Mouse (Mus musculus): Measurements from ENCODE around the gene Acat2.
"Not testable (repeated sequence)": the region's sequence is repeated elsewhere in the genome, so short reads cannot be mapped to it uniquely, and the experiment has no call there.

The Acat2 gene

GRCm38 (mm10) chr17:12960331-12960873, at the start of gene Acat2:
Gene Acat2 (minus strand): TSS chr17:12960747.
- DNase-seq = peak; percentile 97

DNA sequence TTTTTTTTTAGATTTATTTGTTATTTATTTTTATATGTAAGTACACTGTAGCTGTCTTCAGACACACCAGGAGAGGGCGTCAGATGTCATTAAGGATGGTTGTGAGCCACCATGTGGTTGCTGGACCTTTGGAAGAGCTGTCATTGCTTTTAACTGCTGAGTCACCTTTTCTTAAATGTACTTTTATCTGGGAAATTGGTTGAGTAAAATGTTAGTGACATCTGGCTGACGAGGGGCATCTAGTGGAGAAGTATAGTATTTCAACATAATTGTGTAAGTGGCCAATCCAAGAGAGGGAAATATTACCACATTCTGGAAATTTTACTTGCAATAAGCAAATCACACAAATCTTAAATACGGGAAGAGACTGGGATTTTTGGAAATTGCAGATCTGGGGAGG, 49.3 kb upstream of the Acat2 start:
- DNase-seq = no peak

DNA sequence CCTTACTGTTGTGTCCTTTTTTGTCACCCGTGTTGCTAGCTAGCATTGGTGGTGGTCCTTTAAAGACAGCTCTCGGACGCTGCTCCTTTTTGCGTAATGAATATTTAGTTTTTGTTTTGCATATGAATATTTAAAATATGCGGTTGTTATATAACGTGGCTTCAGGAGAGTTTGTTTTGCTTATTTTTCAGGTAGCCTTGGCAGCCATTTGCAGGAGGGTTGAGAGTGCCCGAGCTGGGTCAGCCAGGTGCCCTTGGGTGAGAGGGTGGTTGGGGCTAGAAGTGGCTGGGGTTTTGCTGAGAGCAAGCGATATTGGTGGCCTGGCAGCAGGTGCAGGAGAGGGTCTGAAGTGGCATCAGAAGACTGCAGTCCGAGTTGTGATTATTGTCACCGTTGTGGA, 48.0 kb upstream of the Acat2 start:
- DNase-seq = peak; percentile 58

GRCm38 (mm10) chr17:13007730-13008425, 47.3 kb upstream of the Acat2 start:
- peak; percentile 99 for DNase-seq

DNA sequence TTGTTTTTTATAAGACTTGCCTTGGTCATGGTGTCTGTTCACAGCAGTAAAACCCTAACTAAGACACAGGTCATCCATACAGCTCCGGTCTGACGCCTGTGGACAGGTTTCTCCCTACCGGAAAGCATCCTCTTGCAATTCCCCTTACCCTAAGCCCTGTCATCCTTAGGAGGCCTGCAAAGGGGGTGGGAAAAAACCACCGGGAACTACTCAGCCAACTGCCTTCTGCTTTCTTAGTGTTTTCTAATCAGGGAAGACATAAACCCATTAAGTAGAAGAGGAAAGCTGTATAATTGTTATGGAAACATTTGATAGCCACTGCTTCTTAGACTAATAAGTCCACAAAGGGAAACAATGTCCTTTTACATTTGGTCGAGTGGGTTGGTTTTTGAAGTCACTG, 46.4 kb upstream of the Acat2 start:
- DNase-seq = no peak

- not testable (repeated sequence) for DNase-seq
These were observed 46.0 kb upstream of the Acat2 start, which contains the start of gene Sod2 for GRCm38 (mm10) chr17:13006546-13006945. Gene Sod2 (plus strand): TSS chr17:13006846.

- DNase-seq = not testable (repeated sequence)
These were observed 43.9 kb upstream of the Acat2 start for GRCm38 (mm10) chr17:13004436-13004835.

DNA sequence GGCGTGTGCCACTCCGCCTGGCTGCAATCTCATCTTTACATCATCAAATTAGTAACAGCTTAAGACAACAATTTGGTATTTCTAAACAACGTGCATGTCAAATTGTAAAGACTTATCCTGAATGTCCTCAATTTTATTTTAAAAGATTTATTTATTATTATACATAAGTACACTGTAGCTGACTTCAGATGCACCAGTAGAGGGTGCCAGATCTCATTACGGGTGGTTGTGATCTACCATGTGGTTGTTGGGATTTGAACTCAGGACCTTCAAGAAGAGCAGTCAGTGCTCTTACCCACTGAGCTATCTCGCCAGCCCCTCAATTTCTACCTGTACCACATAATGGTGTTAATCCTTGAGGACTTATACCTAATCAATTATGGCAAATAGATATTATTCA, 41.7 kb upstream of the Acat2 start:
- not testable (repeated sequence) for DNase-seq

DNA sequence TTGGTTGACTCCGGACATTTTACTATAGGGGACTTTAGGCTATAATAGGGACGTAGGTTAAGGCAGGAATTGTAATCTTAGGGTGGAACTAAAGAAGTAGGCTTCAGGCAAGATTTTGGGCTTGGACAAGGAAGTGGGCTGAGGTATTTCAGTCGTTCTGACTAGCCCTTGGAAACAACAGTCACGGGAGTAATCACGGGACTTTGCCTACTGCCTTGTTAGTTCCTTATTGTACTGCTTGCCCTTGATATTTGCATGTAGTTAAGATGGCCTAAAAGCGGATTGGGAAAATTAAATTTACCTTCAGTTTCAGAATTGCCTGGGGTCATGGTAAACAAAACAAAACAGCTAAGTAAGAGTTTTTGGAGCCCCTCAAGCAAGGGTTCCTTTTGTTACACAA, 38.5 kb upstream of the Acat2 start:
- DNase-seq = no peak

GRCm38 (mm10) chr17:12997890-12998289, 37.3 kb upstream of the Acat2 start:
- DNase-seq = no peak

GRCm38 (mm10) chr17:12996345-12996744, 35.8 kb upstream of the Acat2 start:
- DNase-seq = peak; percentile 76

- DNase-seq = no peak
These were observed 33.5 kb upstream of the Acat2 start, which contains the start of gene Wtap for GRCm38 (mm10) chr17:12994069-12994468. Gene Wtap (minus strand): TSS chr17:12994169.

GRCm38 (mm10) chr17:12992470-12992991, 32.0 kb upstream of the Acat2 start:
- peak; percentile 99 for DNase-seq

GRCm38 (mm10) chr17:12991635-12992358, 31.2 kb upstream of the Acat2 start:
- DNase-seq = peak; percentile 96

GRCm38 (mm10) chr17:12991194-12991634, 30.7 kb upstream of the Acat2 start:
- no peak for DNase-seq

- DNase-seq = no peak
These were observed 30.1 kb upstream of the Acat2 start for GRCm38 (mm10) chr17:12990567-12991145.

GRCm38 (mm10) chr17:12988096-12988495, 27.5 kb upstream of the Acat2 start:
- peak; percentile 48 for DNase-seq

DNA sequence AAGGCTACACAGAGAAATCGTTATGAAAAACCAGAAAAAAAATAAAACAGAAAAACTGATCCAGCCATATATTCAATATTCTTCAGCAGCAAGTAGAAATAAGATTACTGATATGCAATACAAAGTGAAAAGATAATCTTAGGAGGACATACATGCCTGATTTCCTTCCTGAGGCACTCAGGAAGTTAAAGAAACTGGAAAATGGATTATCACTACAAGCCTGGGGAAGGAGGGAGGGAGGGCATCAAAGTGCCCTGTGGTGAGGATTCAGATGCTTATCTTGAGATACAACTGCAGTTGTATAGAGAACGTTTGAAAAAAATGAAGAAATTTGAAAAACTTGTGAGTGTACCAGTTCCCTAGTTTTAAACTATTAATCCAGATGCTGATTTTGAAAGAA, 23.4 kb upstream of the Acat2 start:
- no peak for DNase-seq

DNA sequence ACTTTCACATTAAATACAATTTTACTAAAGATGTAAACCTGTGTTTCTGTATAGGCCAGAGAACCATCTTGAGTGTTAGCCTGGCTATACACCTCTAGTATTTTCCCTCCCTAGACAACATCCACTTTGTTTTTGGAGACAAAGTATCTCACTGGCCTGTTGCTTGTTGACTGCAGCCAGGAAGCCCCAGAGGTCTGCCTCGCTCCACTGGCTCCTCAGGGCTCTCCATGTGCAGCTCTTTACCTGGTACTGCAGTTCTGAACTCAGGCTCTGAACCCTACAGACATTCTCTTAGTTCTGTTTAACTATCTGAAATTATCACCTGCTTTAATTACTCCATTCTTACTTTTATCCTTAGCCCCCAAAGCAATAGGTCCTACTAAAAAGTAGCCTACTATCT, 18.0 kb upstream of the Acat2 start:
- DNase-seq = no peak

DNA sequence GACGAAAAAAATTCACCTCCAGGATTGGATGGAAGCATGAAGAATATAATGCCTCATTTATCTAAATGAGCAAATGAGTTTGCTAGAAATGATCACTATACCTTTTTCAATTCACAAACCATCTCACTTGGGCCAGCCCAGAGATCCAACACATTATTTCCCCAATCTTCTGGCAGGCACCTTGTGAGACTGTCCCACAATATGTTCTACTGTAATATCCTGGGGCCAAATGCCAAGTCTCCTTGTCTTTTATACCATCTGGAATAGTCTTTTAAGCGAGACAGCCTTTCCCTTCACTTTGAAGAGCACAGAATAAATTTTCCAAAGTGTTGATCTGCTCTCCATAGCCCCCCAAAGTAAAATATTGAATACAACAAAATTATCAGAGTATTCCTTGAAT, 13.3 kb upstream of the Acat2 start:
- no peak for DNase-seq

- DNase-seq = no peak
These were observed 6.6 kb upstream of the Acat2 start for GRCm38 (mm10) chr17:12967173-12967572.

DNA sequence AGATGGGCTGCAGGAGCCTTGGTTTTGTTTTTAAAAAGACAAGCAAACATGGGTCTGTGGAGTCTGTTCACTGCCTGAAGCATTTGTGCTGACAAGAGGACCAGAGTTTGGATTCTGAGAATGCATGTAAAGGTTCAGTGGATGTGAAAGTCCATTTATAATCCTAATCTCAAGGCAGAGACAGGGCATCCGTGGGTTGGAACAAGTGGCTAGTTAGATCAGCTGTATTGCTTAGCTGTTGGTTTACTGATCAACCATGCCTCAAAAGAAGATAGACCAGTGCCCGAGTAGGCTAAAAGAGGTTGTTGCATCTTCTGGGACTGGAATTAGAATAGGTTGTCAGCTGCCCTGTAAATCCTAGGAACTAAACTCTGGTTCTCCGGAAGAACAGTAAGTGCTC, 2.9 kb upstream of the Acat2 start:
- DNase-seq = no peak

DNA sequence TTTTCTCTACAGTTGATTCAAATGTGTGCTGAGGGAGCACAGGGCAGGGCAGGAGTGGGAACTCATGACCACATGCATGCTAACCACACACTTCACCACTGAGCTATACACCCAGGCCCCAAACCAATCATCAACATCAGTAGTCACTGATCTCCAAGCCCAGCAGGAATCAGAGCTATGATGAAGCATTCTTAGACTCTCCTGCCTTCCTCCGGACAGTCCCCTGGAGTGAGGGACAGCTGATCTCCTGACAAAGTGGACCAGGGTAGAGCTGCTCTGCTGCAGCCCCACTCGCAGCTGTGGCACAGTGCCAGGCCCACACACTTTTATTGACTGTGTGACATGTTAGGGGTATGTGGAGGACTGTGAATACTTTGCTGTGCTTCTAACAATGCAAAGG, 1.2 kb downstream of the Acat2 start:
- DNase-seq = not testable (repeated sequence)

Data from kidney, adult 18-20 months (tissue).